Mouse (Mus musculus) myocyte (in vitro differentiated cells): ENCODE measurements around the gene Cngb1. TPM values are rescaled to one million over a fixed set of nuclear protein-coding genes. Genes with fewer than 3 reads are reported as not detected.

Source experiments
- H3K27me3 ChIP-seq: one replicate; pipeline ENCODE4 v1.6.1; 2011; ENCODE audit not compliant: control insufficient read depth, insufficient read depth, insufficient read length
- H3K36me3 ChIP-seq: one replicate; pipeline ENCODE4 v1.6.1; 2011; ENCODE audit not compliant: control insufficient read depth, insufficient read depth
- H3K4me2 ChIP-seq: one replicate; pipeline ENCODE4 v1.6.1; 2011; ENCODE audit warnings: low read depth, control low read depth
- H3K4me3 ChIP-seq: one replicate; pipeline ENCODE4 v1.5.1; 2011; ENCODE audit warnings: mild to moderate bottlenecking, control low read depth, moderate library complexity
- H3K79me2 ChIP-seq: one replicate; pipeline ENCODE4 v1.6.1; 2011; ENCODE audit not compliant: control insufficient read depth, insufficient read depth
- H3ac ChIP-seq: one replicate; pipeline ENCODE4 v1.6.1; 2011; ENCODE audit not compliant: control insufficient read depth, insufficient read length
- CEBPB ChIP-seq: IDR thresholded peaks from 2 replicates; pipeline ENCODE4 v1.6.1; 2011; ENCODE audit warnings: mild to moderate bottlenecking, moderate library complexity; ENCODE audit not compliant: poor library complexity, insufficient read depth, severe bottlenecking
- E2F4 ChIP-seq: IDR thresholded peaks from one replicate; pipeline ENCODE4 v1.6.1; 2011; ENCODE audit warnings: mild to moderate bottlenecking, control low read depth, moderate library complexity; ENCODE audit not compliant: insufficient read depth
- MAX ChIP-seq: IDR thresholded peaks from one replicate; pipeline ENCODE4 v1.6.1; 2011; ENCODE audit warnings: low read depth, mild to moderate bottlenecking, control low read depth
- MYOD1 ChIP-seq, 3 experiments: IDR thresholded peaks; one replicate each; pipeline ENCODE4 v1.6.1; 2011; ENCODE audit warnings: control low read depth in 2 of 3, low read depth in 2 of 3, mild to moderate bottlenecking in 2 of 3, moderate library complexity in 1 of 3; ENCODE audit not compliant: insufficient read length in 2 of 3, control insufficient read depth in 1 of 3
- MYOG ChIP-seq, 3 experiments: IDR thresholded peaks; one replicate each; pipeline ENCODE4 v1.6.1; 2011; ENCODE audit warnings: control low read depth in 2 of 3, low read depth in 2 of 3, mild to moderate bottlenecking in 2 of 3; ENCODE audit not compliant: insufficient read length in 2 of 3, control insufficient read depth in 1 of 3, insufficient read depth in 1 of 3
- POLR2A ChIP-seq: IDR thresholded peaks from one replicate; pipeline ENCODE4 v1.6.1; 2011; ENCODE audit warnings: low read depth, mild to moderate bottlenecking, control low read depth, moderate library complexity; ENCODE audit not compliant: insufficient read length
- POLR2AphosphoS2 ChIP-seq: IDR thresholded peaks from one replicate; pipeline ENCODE4 v1.6.1; 2011; ENCODE audit warnings: low read depth, control low read depth; ENCODE audit not compliant: insufficient read length
- REST ChIP-seq: IDR thresholded peaks from one replicate; pipeline ENCODE4 v1.6.1; 2011; ENCODE audit warnings: mild to moderate bottlenecking, control low read depth, moderate library complexity; ENCODE audit not compliant: insufficient read depth, insufficient read length
- SRF ChIP-seq: IDR thresholded peaks from one replicate; pipeline ENCODE4 v1.6.1; 2011; ENCODE audit warnings: low read depth; ENCODE audit not compliant: control insufficient read depth, insufficient read length
- TCF12 ChIP-seq: IDR thresholded peaks from one replicate; pipeline ENCODE4 v1.6.1; 2011; ENCODE audit warnings: mild to moderate bottlenecking, control low read depth; ENCODE audit not compliant: poor library complexity, insufficient read depth, severe bottlenecking
- TCF3 ChIP-seq: IDR thresholded peaks from one replicate; pipeline ENCODE4 v1.6.1; 2011; ENCODE audit warnings: low read depth, control low read depth; ENCODE audit not compliant: insufficient read length
- USF1 ChIP-seq: IDR thresholded peaks from one replicate; pipeline ENCODE4 v1.6.1; 2011; ENCODE audit warnings: low read depth, mild to moderate bottlenecking, control low read depth, moderate library complexity
- polyA plus RNA-seq: library from polyadenylated mRNA; unstranded; fragments of >200 nt; fragmentation: generic; extraction: Trizol; gene quantifications from one replicate; pipeline ENCODE4 v1.2.1, GENCODE M21; 2012; ENCODE audit warnings: missing spikeins

Cngb1 gene
- polyA plus RNA-seq, 1 experiment = 0.07 TPM

- H3K27me3 ChIP-seq = no peaks in the 10 kb centered on the region
- no peak overlapping the region for H3K4me2 ChIP-seq
- H3K36me3 ChIP-seq = no peaks in the 10 kb centered on the region
- H3K79me2 ChIP-seq = no peaks in the 10 kb centered on the region
- H3ac ChIP-seq = no peak overlapping the region
- TF ChIP-seq CEBPB (no peak), MYOG (IDR thresholded peaks at IDR 0.05; ENCODE audit: control insufficient read depth in 1 of 3, insufficient read depth in 1 of 3, insufficient read length in 2 of 3, low read depth in 2 of 3) (no peak), E2F4 (no peak), USF1 (no peak), TCF3 (no peak), REST (no peak), MYOD1 (IDR thresholded peaks at IDR 0.05; ENCODE audit: control insufficient read depth in 1 of 3, insufficient read length in 2 of 3, low read depth in 2 of 3) (no peak), POLR2A (no peak)
- no peak overlapping the region for H3K4me3 ChIP-seq
Measured at GRCm38 (mm10) chr8:95312836-95313235, 6.5 kb upstream of the Cngb1 start.

- H3K4me3 ChIP-seq = no peak within 1 kb of the TSS
- H3K36me3 ChIP-seq = no peaks in the 10 kb centered on the region
- no peaks in the 10 kb centered on the region for H3K79me2 ChIP-seq
- H3K27me3 ChIP-seq = no peaks in the 10 kb centered on the region
- no peak within 1 kb of the TSS for H3ac ChIP-seq
- no peak within 1 kb of the TSS for H3K4me2 ChIP-seq
- TF ChIP-seq TCF12 (no peak), USF1 (no peak), POLR2A (no peak), MAX (no peak), MYOG (IDR thresholded peaks at IDR 0.05; ENCODE audit: control insufficient read depth in 1 of 3, insufficient read depth in 1 of 3, insufficient read length in 2 of 3, low read depth in 2 of 3) (no peak), MYOD1 (IDR thresholded peaks at IDR 0.05; ENCODE audit: control insufficient read depth in 1 of 3, insufficient read length in 2 of 3, low read depth in 2 of 3) (no peak), E2F4 (no peak), TCF3 (no peak), CEBPB (no peak), REST (no peak), POLR2AphosphoS2 (no peak)
Measured at GRCm38 (mm10) chr8:95310342-95310970, 4.1 kb upstream of the Cngb1 start, which contains the start of gene Tepp. TSS of gene Tepp (plus strand) at chr8:95310566.

- TF ChIP-seq TCF12 (no peak), USF1 (no peak), SRF (no peak), POLR2A (no peak), E2F4 (no peak), TCF3 (no peak), REST (no peak), MYOG (IDR thresholded peaks at IDR 0.05; ENCODE audit: control insufficient read depth in 1 of 3, insufficient read depth in 1 of 3, insufficient read length in 2 of 3, low read depth in 2 of 3) (no peak), CEBPB (no peak)
- Histone ChIP-seq H3K79me2 (no peaks in the 10 kb centered on the region), H3ac (no peak overlapping the region), H3K36me3 (no peaks in the 10 kb centered on the region), H3K4me3 (no peak overlapping the region), H3K27me3 (peaks cover 4% of the 10 kb centered on the region), H3K4me2 (no peak overlapping the region)
Measured at GRCm38 (mm10) chr8:95305526-95305925, 859 bp downstream of the Cngb1 start.

GRCm38 (mm10) chr8:95302410-95302809 lies 4.0 kb downstream of the Cngb1 start:
- Histone ChIP-seq H3K27me3 (peaks cover 14% of the 10 kb centered on the region), H3K4me3 (no peak overlapping the region), H3K36me3 (no peaks in the 10 kb centered on the region), H3K79me2 (no peaks in the 10 kb centered on the region), H3K4me2 (no peak overlapping the region), H3ac (no peak overlapping the region)
- TF ChIP-seq REST (no peak), MYOG (IDR thresholded peaks at IDR 0.05; ENCODE audit: control insufficient read depth in 1 of 3, insufficient read depth in 1 of 3, insufficient read length in 2 of 3, low read depth in 2 of 3) (no peak), SRF (no peak), CEBPB (no peak), POLR2AphosphoS2 (no peak), TCF12 (no peak), MAX (no peak), USF1 (no peak), E2F4 (no peak), TCF3 (no peak), POLR2A (no peak), MYOD1 (IDR thresholded peaks at IDR 0.05; ENCODE audit: control insufficient read depth in 1 of 3, insufficient read length in 2 of 3, low read depth in 2 of 3) (no peak)

- Histone ChIP-seq H3K4me3 (no peak overlapping the region), H3K4me2 (no peak overlapping the region)
- TF ChIP-seq MYOG (IDR thresholded peaks at IDR 0.05; ENCODE audit: control insufficient read depth in 1 of 3, insufficient read depth in 1 of 3, insufficient read length in 2 of 3, low read depth in 2 of 3) (no peak), USF1 (no peak), E2F4 (no peak), CEBPB (no peak), REST (no peak), TCF12 (no peak), POLR2AphosphoS2 (no peak), SRF (no peak), MAX (no peak), TCF3 (no peak), POLR2A (no peak), MYOD1 (IDR thresholded peaks at IDR 0.05; ENCODE audit: control insufficient read depth in 1 of 3, insufficient read length in 2 of 3, low read depth in 2 of 3) (no peak)
Measured at GRCm38 (mm10) chr8:95293891-95294290, 12.5 kb downstream of the Cngb1 start.

More at GRCm38 (mm10) chr8:95293891-95294290, 12.5 kb downstream of the Cngb1 start:
- Histone ChIP-seq H3K79me2 (no peaks in the 10 kb centered on the region), H3ac (no peak overlapping the region), H3K36me3 (no peaks in the 10 kb centered on the region), H3K27me3 (peaks cover 25% of the 10 kb centered on the region)
